Mouse (Mus musculus): ENCODE data around the gene 2310034G01Rik. TPM values are rescaled to one million over a fixed set of nuclear protein-coding genes. Genes with fewer than 3 reads are reported as not detected.
A peak's percentile ranks its signal among the peaks of the same experiment; 100 is the strongest.

2310034G01Rik gene
- total and polyA plus RNA-seq, 3 experiments = 0.50 to 0.95 TPM; not detected in 1

DNA sequence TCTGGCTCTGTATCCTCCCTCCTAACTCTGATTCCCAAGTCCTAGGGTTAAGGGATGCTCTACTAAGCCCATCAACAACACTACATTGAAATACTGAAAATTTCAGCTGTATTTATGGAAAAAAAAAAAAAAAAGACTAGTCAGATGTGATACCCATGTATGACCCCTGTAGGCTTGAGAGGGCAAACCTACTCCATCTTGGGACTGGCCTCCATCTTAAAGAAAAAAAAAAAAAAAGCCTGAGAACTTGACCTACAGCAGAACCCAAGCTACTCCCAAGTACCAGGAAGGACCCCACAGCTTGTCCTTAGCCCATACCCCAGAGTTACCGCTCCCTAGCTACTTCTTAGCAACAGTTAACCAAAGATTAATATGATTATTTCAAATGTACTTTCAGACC lies 3.0 kb downstream of the 2310034G01Rik start:
- peak overlapping the region; percentile 84 for H3K9ac ChIP-seq (ENCODE audit: control insufficient read depth, low read depth, low read length, poor library complexity, severe bottlenecking)
- peaks cover 19 to 34% of the 10 kb centered on the region in 2 experiments for H3K4me1 ChIP-seq (ENCODE audit: control insufficient read depth in 1 of 2, insufficient read depth in 2 of 2, low read length in 2 of 2)
- TF ChIP-seq ZNF384 (IDR thresholded peaks at IDR 0.05; ENCODE audit: low read depth, low read length) (peak; percentile 82), MYB (IDR thresholded peaks at IDR 0.05; ENCODE audit: low read depth, low read length) (no peak)
- H3K27me3 ChIP-seq (ENCODE audit: control insufficient read depth in 1 of 2, insufficient read depth in 2 of 2, low read length in 2 of 2) = no peaks in the 10 kb centered on the region
- H3K9me3 ChIP-seq (replicated peaks; ENCODE audit: insufficient read depth, low read length) = no peaks in the 10 kb centered on the region
- peak overlapping the region in 1 of 2 experiments; percentile 84; a peak in 2 of 4 replicates for H3K4me3 ChIP-seq (ENCODE audit: control insufficient read depth in 1 of 2, insufficient read depth in 1 of 2, low read depth in 2 of 2, low read length in 2 of 2)
- DNase-seq (ENCODE audit: low read depth, low spot score) = no peak
- peak overlapping the region; percentile 78 for H3K27ac ChIP-seq (ENCODE audit: control insufficient read depth, low read depth, low read length)
- peaks cover 8% of the 10 kb centered on the region for H3K79me2 ChIP-seq (ENCODE audit: control insufficient read depth, insufficient read depth, low read length, poor library complexity)
- peaks cover 0 to 39% of the 10 kb centered on the region in 2 experiments; a peak in 2 of 4 replicates for H3K36me3 ChIP-seq (ENCODE audit: control insufficient read depth in 1 of 2, insufficient read depth in 2 of 2, low read length in 2 of 2)

DNA sequence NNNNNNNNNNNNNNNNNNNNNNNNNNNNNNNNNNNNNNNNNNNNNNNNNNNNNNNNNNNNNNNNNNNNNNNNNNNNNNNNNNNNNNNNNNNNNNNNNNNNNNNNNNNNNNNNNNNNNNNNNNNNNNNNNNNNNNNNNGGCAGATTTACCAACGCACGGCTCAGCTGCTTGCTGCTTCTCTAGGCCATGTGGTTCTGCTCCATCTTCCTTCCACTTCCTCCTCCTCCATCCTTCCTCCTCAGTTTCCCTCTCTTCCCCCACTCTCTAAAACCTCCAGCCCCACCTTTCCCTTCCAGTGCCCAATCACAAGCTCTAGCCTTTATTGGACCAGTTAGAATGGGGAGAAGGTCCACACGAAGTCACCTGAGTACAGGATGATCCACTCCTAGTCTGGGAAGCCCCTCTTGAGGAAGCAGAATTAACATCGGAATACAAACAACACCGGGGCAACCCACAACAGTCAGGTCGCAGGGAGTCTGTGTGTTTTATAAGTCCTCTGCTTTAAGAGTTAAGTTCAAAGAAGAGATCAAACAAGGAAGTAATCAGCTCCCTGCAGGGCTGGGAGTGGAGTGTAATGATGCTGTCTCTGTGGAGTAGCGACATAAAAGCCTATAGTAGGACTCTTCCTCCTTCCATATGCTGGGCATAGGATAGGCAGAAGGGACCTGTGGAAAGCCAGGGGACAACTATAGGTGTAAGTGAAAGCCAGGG lies 5.2 kb downstream of the 2310034G01Rik start:
- peak; percentile 79; the same call in 1 of the 2 replicates for TF ChIP-seq MYC (IDR thresholded peaks at IDR 0.05; ENCODE audit: low read depth, low read length)
- no peak for TF ChIP-seq GATA1 (IDR thresholded peaks at IDR 0.05; ENCODE audit: low read depth, low read length)
- TF ChIP-seq ELF1 (IDR thresholded peaks at IDR 0.05; ENCODE audit: low read depth, low read length) = 0 out of 2 replicates have a peak, but pooled peaks have one; percentile 45
- TF ChIP-seq HCFC1 (IDR thresholded peaks at IDR 0.05; ENCODE audit: low read depth, low read length) = peak; percentile 30; the same call in 1 of the 2 replicates
- TF ChIP-seq SIN3A (IDR thresholded peaks at IDR 0.05; ENCODE audit: low read length) = peak; percentile 41
- peak; percentile 48 for TF ChIP-seq MAX (IDR thresholded peaks at IDR 0.05; ENCODE audit: low read length)
- peak; percentile 62; the same call in 1 of the 2 replicates for TF ChIP-seq MXI1 (IDR thresholded peaks at IDR 0.05; ENCODE audit: low read depth, low read length)
- TF ChIP-seq UBTF (IDR thresholded peaks at IDR 0.05; ENCODE audit: borderline replicate concordance, insufficient read depth, low read depth, low read length) = no peak
- Histone ChIP-seq H3K9ac (ENCODE audit: control insufficient read depth, low read depth, low read length, poor library complexity, severe bottlenecking) (peak overlapping the region; percentile 16; the same call in 1 of the 2 replicates), H3K36me3 (ENCODE audit: control insufficient read depth in 1 of 2, insufficient read depth in 2 of 2, low read length in 2 of 2) (peaks cover 0 to 55% of the 10 kb centered on the region in 2 experiments; a peak in 2 of 4 replicates), H3K27me3 (ENCODE audit: control insufficient read depth in 1 of 2, insufficient read depth in 2 of 2, low read length in 2 of 2) (no peaks in the 10 kb centered on the region), H3K4me3 (ENCODE audit: control insufficient read depth in 1 of 2, insufficient read depth in 1 of 2, low read depth in 2 of 2, low read length in 2 of 2) (peak overlapping the region; percentile 3 to 5; a peak in 2 of 4 replicates), H3K79me2 (ENCODE audit: control insufficient read depth, insufficient read depth, low read length, poor library complexity) (peaks cover 8% of the 10 kb centered on the region), H3K27ac (ENCODE audit: control insufficient read depth, low read depth, low read length) (peak overlapping the region; percentile 46), H3K9me3 (replicated peaks; ENCODE audit: insufficient read depth, low read length) (no peaks in the 10 kb centered on the region), H3K4me1 (ENCODE audit: control insufficient read depth in 1 of 2, insufficient read depth in 2 of 2, low read length in 2 of 2) (peaks cover 26 to 52% of the 10 kb centered on the region in 2 experiments)
- peak; percentile 77 for DNase-seq (ENCODE audit: low read depth, low spot score)

DNA sequence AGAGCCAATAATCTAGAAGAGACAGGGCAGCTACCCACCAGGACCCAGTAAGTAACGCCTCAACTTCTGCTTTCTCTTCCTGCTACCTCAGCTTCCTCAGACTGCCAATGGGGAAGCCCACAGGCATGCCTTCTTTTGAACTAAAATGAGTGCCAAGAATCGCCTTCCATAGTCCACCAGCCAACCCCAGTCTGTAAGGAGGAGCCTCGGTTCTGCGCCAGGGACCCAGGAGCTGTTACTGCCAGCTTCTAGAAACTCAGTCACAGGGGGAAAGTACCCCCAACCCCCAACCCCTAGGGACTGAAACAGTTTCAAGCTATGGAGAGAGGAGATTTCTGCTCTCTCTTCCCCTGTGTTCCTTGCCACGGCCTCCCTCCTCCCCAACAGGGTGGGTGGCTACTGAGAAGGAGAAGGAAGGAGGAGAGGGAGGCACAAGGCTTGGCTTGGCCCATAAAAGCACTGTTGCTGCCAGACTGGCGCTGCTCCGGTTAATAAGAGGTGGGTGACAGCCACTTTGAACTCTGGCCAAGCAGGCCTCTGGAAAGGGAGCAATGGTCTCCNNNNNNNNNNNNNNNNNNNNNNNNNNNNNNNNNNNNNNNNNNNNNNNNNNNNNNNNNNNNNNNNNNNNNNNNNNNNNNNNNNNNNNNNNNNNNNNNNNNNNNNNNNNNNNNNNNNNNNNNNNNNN lies 10.7 kb downstream of the 2310034G01Rik start:
- Histone ChIP-seq H3K9me3 (replicated peaks; ENCODE audit: insufficient read depth, low read length) (no peaks in the 10 kb centered on the region), H3K4me1 (ENCODE audit: control insufficient read depth in 1 of 2, insufficient read depth in 2 of 2, low read length in 2 of 2) (peaks cover 23 to 34% of the 10 kb centered on the region in 2 experiments), H3K4me3 (ENCODE audit: control insufficient read depth in 1 of 2, insufficient read depth in 1 of 2, low read depth in 2 of 2, low read length in 2 of 2) (peak overlapping the region; percentile 52 to 57), H3K79me2 (ENCODE audit: control insufficient read depth, insufficient read depth, low read length, poor library complexity) (peaks cover 18% of the 10 kb centered on the region), H3K27ac (ENCODE audit: control insufficient read depth, low read depth, low read length) (peak overlapping the region; percentile 89), H3K27me3 (ENCODE audit: control insufficient read depth in 1 of 2, insufficient read depth in 2 of 2, low read length in 2 of 2) (no peaks in the 10 kb centered on the region), H3K36me3 (ENCODE audit: control insufficient read depth in 1 of 2, insufficient read depth in 2 of 2, low read length in 2 of 2) (peaks cover 0 to 41% of the 10 kb centered on the region in 2 experiments; a peak in 2 of 4 replicates), H3K9ac (ENCODE audit: control insufficient read depth, low read depth, low read length, poor library complexity, severe bottlenecking) (peak overlapping the region; percentile 73)
- DNase-seq (ENCODE audit: low read depth, low spot score) = peak; percentile 95
- TF ChIP-seq GATA1 (IDR thresholded peaks at IDR 0.05; ENCODE audit: low read depth, low read length) = no peak
- TF ChIP-seq MAX (IDR thresholded peaks at IDR 0.05; ENCODE audit: low read length) = peak; percentile 38; the same call in 1 of the 2 replicates
- TF ChIP-seq EP300 (IDR thresholded peaks at IDR 0.05; ENCODE audit: low read depth in 1 of 2, low read length in 2 of 2) = peak in 1 of 2 experiments; percentile 31; a peak in 1 of 4 replicates
- no peak for TF ChIP-seq SIN3A (IDR thresholded peaks at IDR 0.05; ENCODE audit: low read length)
- TF ChIP-seq ETS1 (IDR thresholded peaks at IDR 0.05; ENCODE audit: low read depth, low read length) = 0 out of 2 replicates have a peak, but pooled peaks have one; percentile 24
- peak; percentile 80 for TF ChIP-seq HCFC1 (IDR thresholded peaks at IDR 0.05; ENCODE audit: low read depth, low read length)
- TF ChIP-seq KAT2A (conservative IDR thresholded peaks at IDR 0.05; ENCODE audit: low read depth, low read length) = peak; percentile 56; the same call in 1 of the 2 replicates
- no peak for TF ChIP-seq CTCF (IDR thresholded peaks at IDR 0.05 in 2 of 3, conservative IDR thresholded peaks at IDR 0.05 in 1 of 3; ENCODE audit: control insufficient read depth in 1 of 3, insufficient read depth in 1 of 3, low read depth in 2 of 3, low read length in 3 of 3, poor library complexity in 1 of 3, severe bottlenecking in 1 of 3)
- TF ChIP-seq ELF1 (IDR thresholded peaks at IDR 0.05; ENCODE audit: low read depth, low read length) = peak; percentile 83
- TF ChIP-seq MAZ (IDR thresholded peaks at IDR 0.05; ENCODE audit: low read depth, low read length) = peak; percentile 78; the same call in 1 of the 2 replicates
- TF ChIP-seq MEF2A (IDR thresholded peaks at IDR 0.05; ENCODE audit: extremely low read depth, insufficient replicate concordance, low read depth, low read length, poor library complexity, severe bottlenecking) = no peak
- TF ChIP-seq RAD21 (IDR thresholded peaks at IDR 0.05; ENCODE audit: low read depth, low read length) = no peak
- peak; percentile 43 to 76 for TF ChIP-seq POLR2A (IDR thresholded peaks at IDR 0.05; ENCODE audit: control insufficient read depth in 1 of 2, insufficient read depth in 1 of 2, low read depth in 1 of 2, low read length in 2 of 2, poor library complexity in 1 of 2)
- TF ChIP-seq ZC3H11A (IDR thresholded peaks at IDR 0.05; ENCODE audit: low read depth, low read length) = no peak
- TF ChIP-seq NELFE (IDR thresholded peaks at IDR 0.05; ENCODE audit: low read depth, low read length) = no peak; the same call in none of the 2 replicates
- 0 out of 2 replicates have a peak, but pooled peaks have one; percentile 14 for TF ChIP-seq MXI1 (IDR thresholded peaks at IDR 0.05; ENCODE audit: low read depth, low read length)
- TF ChIP-seq MYC (IDR thresholded peaks at IDR 0.05; ENCODE audit: low read depth, low read length) = no peak

All from MEL (cell line).